ENCODE assay signal across 23 mouse cellular contexts in genomic region chr11:97523107-97523506, GRCm38 (mm10). TPM values are rescaled to one million over a fixed set of nuclear protein-coding genes. Genes with fewer than 3 reads are reported as not detected.
DNase-seq lines count a peak whose midpoint lies in the region; ATAC-seq lines count a peak whose summit lies in the region.
"Had no signal": no experiment of that assay in that cellular context is flagged by ENCODE, and none has a peak within 500 bp of the region (broad histone marks: within the 10 kb centered on the region; RNA-seq: fewer than 3 reads in every experiment).

No protein-coding gene starts in this region.

- WGBS in midbrain, embryonic 10.5 days = 92% methylated on average over 14 of the region's 14 CpGs
- WGBS in midbrain, embryonic 16.5 days = 88% methylated on average over 14 of the region's 14 CpGs
- WGBS in forebrain, embryonic 14.5 days = 92% methylated on average over 14 of the region's 14 CpGs
- WGBS in midbrain, embryonic 14.5 days = 83% methylated on average over 14 of the region's 14 CpGs

- DNase-seq in adrenal gland, postnatal 25 days = peak; percentile 36
- no peak for DNase-seq in adrenal gland, adult 8-10 months
- DNase-seq in midbrain, embryonic 10.5 days (ENCODE audit: low spot score) = no peak
- DNase-seq in forebrain, embryonic 14.5 days (ENCODE audit: low spot score) = no peak
- no peak for DNase-seq in midbrain, embryonic 14.5 days
- DNase-seq in urinary bladder, postnatal 10 days (ENCODE audit: low spot score) = no peak
- no peak for DNase-seq in ovary, postnatal 14 days (ENCODE audit: low spot score)
- DNase-seq: kidney, adult 8-10 months; layer of hippocampus, adult 9-11 months; liver, embryonic 13.5 days; right cerebral cortex, adult 18-20 months; thymus, adult 18-20 months had no signal

- peaks cover 41% of the 10 kb centered on the region for H3K4me1 ChIP-seq in midbrain, embryonic 10.5 days
- peaks cover 10% of the 10 kb centered on the region; the same call in 1 of the 2 replicates for H3K4me1 ChIP-seq in midbrain, embryonic 16.5 days (ENCODE audit: control insufficient read depth, insufficient read depth, low read length)
- H3K4me1 ChIP-seq in forebrain, embryonic 14.5 days (ENCODE audit: control insufficient read depth, insufficient read depth, low read length) = no peaks in the 10 kb centered on the region; the same call in 1 of the 2 replicates
- H3K4me1 ChIP-seq in midbrain, embryonic 14.5 days (ENCODE audit: control insufficient read depth, insufficient read depth, low read length) = peaks cover 11% of the 10 kb centered on the region; the same call in 1 of the 2 replicates
- H3K4me1 ChIP-seq: liver, embryonic 13.5 days had no signal

- H3K9ac ChIP-seq in midbrain, embryonic 16.5 days (ENCODE audit: low read depth, low read length) = no peak overlapping the region
- H3K9ac ChIP-seq in forebrain, embryonic 14.5 days (ENCODE audit: low read length) = no peak overlapping the region
- no peak overlapping the region for H3K9ac ChIP-seq in midbrain, embryonic 14.5 days (replicated peaks; ENCODE audit: low read length)
- H3K9ac ChIP-seq: embryonic facial prominence, embryonic 12.5 days; limb, embryonic 12.5 days; liver, embryonic 13.5 days; lung, embryonic 15.5 days had no signal

- peak overlapping the region; percentile 81 for H3K27ac ChIP-seq in midbrain, embryonic 10.5 days (replicated peaks)
- no peak overlapping the region for H3K27ac ChIP-seq in midbrain, embryonic 16.5 days (ENCODE audit: low read length)
- H3K27ac ChIP-seq in forebrain, embryonic 14.5 days (ENCODE audit: low read depth, low read length) = peak overlapping the region; percentile 52; the same call in 1 of the 2 replicates
- peak overlapping the region; percentile 72 for H3K27ac ChIP-seq in midbrain, embryonic 14.5 days (replicated peaks; ENCODE audit: low read depth, low read length)
- H3K27ac ChIP-seq: embryonic facial prominence, embryonic 12.5 days; limb, embryonic 12.5 days; liver, embryonic 13.5 days; lung, embryonic 15.5 days had no signal

- peaks cover 15% of the 10 kb centered on the region for H3K27me3 ChIP-seq in midbrain, embryonic 10.5 days (ENCODE audit: low read depth, poor library complexity, severe bottlenecking)
- H3K27me3 ChIP-seq in midbrain, embryonic 16.5 days (ENCODE audit: control insufficient read depth, insufficient read depth, low read depth, low read length) = no peaks in the 10 kb centered on the region
- H3K27me3 ChIP-seq in forebrain, embryonic 14.5 days (replicated peaks; ENCODE audit: control insufficient read depth, insufficient read depth, low read length) = no peaks in the 10 kb centered on the region
- H3K27me3 ChIP-seq in midbrain, embryonic 14.5 days (ENCODE audit: control insufficient read depth, insufficient read depth, low read length) = no peaks in the 10 kb centered on the region
- H3K27me3 ChIP-seq: embryonic facial prominence, embryonic 12.5 days; lung, embryonic 15.5 days had no signal

- no peak overlapping the region for H3K4me2 ChIP-seq in midbrain, embryonic 16.5 days (ENCODE audit: low read length)
- no peak overlapping the region for H3K4me2 ChIP-seq in forebrain, embryonic 14.5 days (ENCODE audit: low read length)
- H3K4me2 ChIP-seq in midbrain, embryonic 14.5 days (ENCODE audit: low read length) = no peak overlapping the region
- H3K4me2 ChIP-seq: embryonic facial prominence, embryonic 12.5 days; limb, embryonic 12.5 days; liver, embryonic 13.5 days; lung, embryonic 15.5 days had no signal

- no peak for ATAC-seq in midbrain, embryonic 16.5 days
- ATAC-seq in forebrain, embryonic 14.5 days = no peak
- no peak; the same call in 1 of the 2 replicates for ATAC-seq in midbrain, embryonic 14.5 days (ENCODE audit: low FRiP score, low TSS enrichment)

- no peaks in the 10 kb centered on the region for H3K9me3 ChIP-seq in midbrain, embryonic 10.5 days (replicated peaks)
- no peaks in the 10 kb centered on the region for H3K9me3 ChIP-seq in midbrain, embryonic 16.5 days (replicated peaks; ENCODE audit: control insufficient read depth, low read length, poor library complexity, severe bottlenecking)
- H3K9me3 ChIP-seq in forebrain, embryonic 14.5 days (replicated peaks; ENCODE audit: control insufficient read depth, low read length) = no peaks in the 10 kb centered on the region
- H3K9me3 ChIP-seq in midbrain, embryonic 14.5 days (ENCODE audit: control insufficient read depth, low read length) = no peaks in the 10 kb centered on the region
- H3K9me3 ChIP-seq: embryonic facial prominence, embryonic 12.5 days; limb, embryonic 12.5 days; liver, embryonic 13.5 days; lung, embryonic 15.5 days had no signal

- H3K4me3 ChIP-seq in midbrain, embryonic 10.5 days = 0 out of 2 replicates have a peak overlapping the region, but pooled peaks have one; percentile 23
- no peak overlapping the region for H3K4me3 ChIP-seq in midbrain, embryonic 16.5 days (ENCODE audit: low read depth, low read length)
- H3K4me3 ChIP-seq in forebrain, embryonic 14.5 days (ENCODE audit: low read depth, low read length) = no peak overlapping the region
- no peak overlapping the region for H3K4me3 ChIP-seq in midbrain, embryonic 14.5 days (replicated peaks; ENCODE audit: low read depth, low read length)
- H3K4me3 ChIP-seq: embryonic facial prominence, embryonic 12.5 days; limb, embryonic 12.5 days; liver, embryonic 13.5 days; lung, embryonic 15.5 days had no signal

- H3K36me3 ChIP-seq in midbrain, embryonic 10.5 days = peaks cover 74% of the 10 kb centered on the region
- H3K36me3 ChIP-seq in midbrain, embryonic 16.5 days (ENCODE audit: control insufficient read depth, insufficient read depth, low read length) = peaks cover 49% of the 10 kb centered on the region
- H3K36me3 ChIP-seq in forebrain, embryonic 14.5 days (ENCODE audit: control insufficient read depth, insufficient read depth, low read length) = peaks cover 89% of the 10 kb centered on the region
- peaks cover 88% of the 10 kb centered on the region for H3K36me3 ChIP-seq in midbrain, embryonic 14.5 days (ENCODE audit: control insufficient read depth, insufficient read depth, low read length)
- H3K36me3 ChIP-seq: embryonic facial prominence, embryonic 12.5 days; limb, embryonic 12.5 days; liver, embryonic 13.5 days; lung, embryonic 15.5 days had no signal

RNA-seq across cellular contexts. Expression of gene 4933428G20Rik, which starts 23.0 kb away (rescaled TPM):
- not detected in 2 replicates for total RNA-seq in adrenal gland, postnatal 25 days (2021)
- under 1 TPM in 3 of 4 experiments, not detected in 1; 0.35 to 0.80 (median 0.45) TPM for total RNA-seq in adrenal gland, adult 8-10 months (2022)
- polyA plus RNA-seq in midbrain, embryonic 10.5 days (2016; fragmentation: Nextera tagmentation; extraction: Ambion mirVana) = 0.25 and 0.28 TPM in 2 replicates
- polyA plus RNA-seq in midbrain, embryonic 16.5 days (2015; fragmentation: Nextera tagmentation; extraction: Ambion mirVana) = 1.2 and 1.3 TPM in 2 replicates
- polyA plus RNA-seq in forebrain, embryonic 14.5 days (2014; fragmentation: Nextera tagmentation; extraction: Ambion mirVana) = 0.40 TPM in 1 of 2 replicates, not detected in the other
- 0.51 TPM in 1 of 2 replicates, not detected in the other for polyA plus RNA-seq in midbrain, embryonic 14.5 days (2014; fragmentation: Nextera tagmentation; extraction: Ambion mirVana)
- total RNA-seq: common myeloid progenitor, adult 5-6 weeks; gastrocnemius, adult 8-10 months; heart, adult 18-20 months; left cerebral cortex, adult 8-10 months had no signal
- polyA plus RNA-seq: cerebellum, adult 2 months; small intestine, adult 2 months; urinary bladder, adult 2 months had no signal

RNA-seq across cellular contexts. Expression of gene Srcin1, which starts 52.9 kb away (rescaled TPM):
- 9.8 and 9.9 TPM in 2 replicates for total RNA-seq in adrenal gland, postnatal 25 days (2021)
- 10 to 100 TPM; 10.7 to 37.6 (median 19.9) TPM for total RNA-seq in adrenal gland, adult 8-10 months (2022)
- 0.89 and 1.6 TPM in 2 replicates for polyA plus RNA-seq in midbrain, embryonic 10.5 days (2016; fragmentation: Nextera tagmentation; extraction: Ambion mirVana)
- 9.2 and 10.4 TPM in 2 replicates for polyA plus RNA-seq in midbrain, embryonic 16.5 days (2015; fragmentation: Nextera tagmentation; extraction: Ambion mirVana)
- polyA plus RNA-seq in forebrain, embryonic 14.5 days (2014; fragmentation: Nextera tagmentation; extraction: Ambion mirVana) = 5.6 and 6.4 TPM in 2 replicates
- polyA plus RNA-seq in midbrain, embryonic 14.5 days (2014; fragmentation: Nextera tagmentation; extraction: Ambion mirVana) = 9.6 and 15.1 TPM in 2 replicates
- total RNA-seq: common myeloid progenitor, adult 5-6 weeks had no signal
- polyA plus RNA-seq: liver, embryonic 13.5 days had no signal
